Mouse (Mus musculus): ENCODE results near the gene Slc30a10. TPM values are rescaled to one million over a fixed set of nuclear protein-coding genes. Genes with fewer than 3 reads are reported as not detected.

Slc30a10 gene
- total RNA-seq (2023) = not detected

GRCm38 (mm10) chr1:185454575-185454954 is at the start of gene Slc30a10:
Gene Slc30a10, plus strand, starts transcription at chr1:185454848.

Other genes starting within 250 kb of the Slc30a10 start
- gene Iars2, start 125.5 kb upstream of the Slc30a10 start, total RNA-seq (2023) = 32.6 TPM
- 17.9 TPM for gene Bpnt1, start 122.7 kb upstream of the Slc30a10 start, total RNA-seq (2023)
- gene Eprs, start 91.8 kb upstream of the Slc30a10 start, total RNA-seq (2023) = 120 TPM

All from CD4-positive naive resting alpha-beta T cell, adult 76 days (primary cell).